Mouse (Mus musculus): ENCODE data around the gene Kcnip2.

The Kcnip2 gene

DNA sequence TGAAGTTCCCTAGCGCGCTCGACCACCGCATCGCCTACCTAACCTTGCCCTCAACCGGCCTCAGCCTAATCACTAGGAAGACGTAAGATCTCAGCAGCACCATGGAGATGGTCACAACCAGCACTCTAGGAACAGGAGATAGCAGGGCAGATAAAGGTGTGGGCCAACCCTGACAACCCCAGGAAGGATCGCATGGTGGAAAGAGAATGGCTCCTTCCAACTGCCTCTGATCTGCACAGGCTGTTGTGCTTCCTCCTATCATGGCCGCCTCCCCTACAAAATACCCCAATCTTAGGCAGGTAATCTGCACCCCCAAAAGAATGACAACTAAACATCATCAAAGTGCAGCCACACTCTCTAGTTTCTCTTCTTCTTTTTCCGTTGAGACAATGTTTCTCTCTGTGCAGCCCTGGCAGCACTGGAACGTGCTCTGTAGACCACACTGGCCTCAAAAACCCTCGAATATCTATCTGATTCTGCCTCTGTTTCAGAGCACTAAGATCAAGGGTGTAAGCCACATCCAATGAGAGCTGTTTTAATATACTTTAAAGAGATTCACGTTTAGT, 35.4 kb downstream of the Kcnip2 start:
- DNase-seq, result no peak

DNA sequence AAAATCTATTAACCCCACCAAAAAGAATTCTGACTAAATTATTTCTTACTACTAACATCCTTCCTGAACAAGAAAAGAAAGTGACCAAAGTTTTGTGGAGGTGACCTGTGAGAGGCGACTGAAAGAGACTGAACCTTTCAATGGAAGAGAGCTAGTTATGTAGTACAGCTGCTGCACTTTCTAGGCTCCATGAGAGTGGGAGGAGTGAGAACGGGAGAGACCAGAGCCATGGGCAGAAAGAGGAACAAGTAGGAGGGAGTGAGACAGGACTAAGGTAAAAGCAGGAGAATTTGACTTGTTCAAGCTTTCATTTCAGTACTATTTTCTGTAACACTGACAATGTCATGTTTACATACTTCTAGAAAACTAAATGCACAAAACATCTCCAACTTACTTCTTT, 40.4 kb downstream of the Kcnip2 start:
- no peak for DNase-seq

DNA sequence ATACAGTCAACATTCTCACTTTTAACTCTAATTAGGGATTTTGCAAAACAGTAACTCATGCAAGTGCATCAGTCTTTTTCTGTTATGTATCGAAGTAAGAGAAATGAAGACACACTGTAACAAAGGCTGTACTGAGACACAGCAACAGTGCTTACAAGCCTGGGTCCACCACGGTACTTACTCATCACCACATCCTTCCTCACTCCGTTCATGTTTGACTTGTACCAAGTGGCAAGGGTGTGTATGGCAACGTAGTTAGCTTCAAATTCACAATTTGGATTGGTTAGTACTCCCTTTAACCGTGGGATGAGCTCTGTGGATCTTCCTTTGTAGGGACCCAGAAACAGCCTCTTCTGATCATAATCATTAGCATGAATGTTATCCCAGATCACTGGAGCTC, 44.4 kb downstream of the Kcnip2 start:
- no peak for DNase-seq

DNA sequence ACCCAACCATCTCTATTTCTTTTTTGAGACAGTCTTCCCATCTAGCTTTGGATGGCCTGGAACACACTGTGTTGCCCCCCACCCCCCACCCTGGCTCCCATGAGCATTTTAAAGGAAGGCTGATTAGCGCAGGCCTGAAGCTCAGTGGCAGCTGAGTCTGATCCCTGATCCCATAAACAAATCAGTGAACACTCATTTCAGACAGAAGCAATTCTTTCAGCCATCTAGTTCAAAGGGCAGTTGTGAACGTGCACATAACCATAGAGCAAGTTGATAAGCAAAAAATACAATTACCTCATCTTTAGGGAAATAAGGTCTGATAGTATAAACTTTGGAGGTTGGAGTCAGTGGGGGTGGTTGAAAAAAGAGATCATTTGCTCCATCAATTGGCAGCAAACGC, 55.1 kb downstream of the Kcnip2 start:
- no peak for DNase-seq

DNA sequence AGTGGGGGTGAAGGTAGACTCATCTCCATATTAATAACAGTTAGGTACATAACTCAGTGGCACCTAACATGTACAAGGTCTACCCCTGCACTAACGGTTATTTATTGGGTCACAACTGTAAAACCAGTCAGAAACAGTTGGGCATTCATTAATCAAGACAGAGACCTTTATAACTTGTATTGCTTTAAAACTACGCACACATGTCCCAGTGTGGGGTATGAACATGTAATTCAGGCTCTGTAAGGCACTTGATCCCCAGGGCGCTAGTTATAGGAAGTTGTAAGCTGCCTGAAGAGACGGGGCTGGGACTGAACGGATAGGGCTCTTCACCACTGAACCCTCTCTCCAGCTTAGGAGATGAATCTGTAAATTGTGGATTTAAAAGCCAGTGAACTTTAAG, 57.2 kb downstream of the Kcnip2 start:
- no peak for DNase-seq

DNA sequence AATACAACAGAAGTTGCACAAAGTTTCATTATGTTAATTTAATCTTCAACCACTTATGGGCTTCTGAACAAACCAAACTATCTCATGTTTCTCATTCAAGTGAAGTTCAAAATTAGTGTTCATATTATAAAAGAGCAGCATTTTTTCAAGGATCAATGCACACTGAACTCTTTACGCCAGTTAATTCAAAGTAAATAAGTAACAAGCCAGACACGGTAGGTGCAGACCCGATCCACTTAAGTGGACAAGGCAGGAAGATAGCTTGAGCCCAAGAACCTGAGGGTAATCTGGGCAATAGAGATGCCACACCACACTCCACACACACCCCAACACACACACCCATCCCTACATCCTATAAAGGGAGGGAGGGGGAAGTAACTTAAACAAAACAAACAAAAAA, 62.3 kb downstream of the Kcnip2 start:
- no peak for DNase-seq

DNA sequence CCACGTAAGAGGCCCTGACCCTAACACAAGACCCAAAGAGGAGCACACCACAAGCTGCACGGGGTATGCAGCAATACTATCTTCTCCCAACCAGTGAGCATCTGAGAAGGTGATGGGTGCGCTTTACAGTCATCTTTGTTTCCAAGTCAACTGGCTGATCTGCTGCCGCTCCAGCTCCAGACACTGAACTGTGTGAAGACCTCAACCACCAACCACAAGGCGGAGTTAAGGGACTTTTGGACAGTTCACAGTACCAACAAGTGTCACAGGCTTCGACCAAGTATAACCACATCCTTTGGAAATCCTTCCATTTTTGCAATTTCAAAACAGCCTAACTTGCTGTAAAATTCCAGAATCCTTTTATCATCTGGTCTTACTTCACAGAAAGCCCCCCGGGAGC, 64.0 kb downstream of the Kcnip2 start:
- DNase-seq, result no peak

DNA sequence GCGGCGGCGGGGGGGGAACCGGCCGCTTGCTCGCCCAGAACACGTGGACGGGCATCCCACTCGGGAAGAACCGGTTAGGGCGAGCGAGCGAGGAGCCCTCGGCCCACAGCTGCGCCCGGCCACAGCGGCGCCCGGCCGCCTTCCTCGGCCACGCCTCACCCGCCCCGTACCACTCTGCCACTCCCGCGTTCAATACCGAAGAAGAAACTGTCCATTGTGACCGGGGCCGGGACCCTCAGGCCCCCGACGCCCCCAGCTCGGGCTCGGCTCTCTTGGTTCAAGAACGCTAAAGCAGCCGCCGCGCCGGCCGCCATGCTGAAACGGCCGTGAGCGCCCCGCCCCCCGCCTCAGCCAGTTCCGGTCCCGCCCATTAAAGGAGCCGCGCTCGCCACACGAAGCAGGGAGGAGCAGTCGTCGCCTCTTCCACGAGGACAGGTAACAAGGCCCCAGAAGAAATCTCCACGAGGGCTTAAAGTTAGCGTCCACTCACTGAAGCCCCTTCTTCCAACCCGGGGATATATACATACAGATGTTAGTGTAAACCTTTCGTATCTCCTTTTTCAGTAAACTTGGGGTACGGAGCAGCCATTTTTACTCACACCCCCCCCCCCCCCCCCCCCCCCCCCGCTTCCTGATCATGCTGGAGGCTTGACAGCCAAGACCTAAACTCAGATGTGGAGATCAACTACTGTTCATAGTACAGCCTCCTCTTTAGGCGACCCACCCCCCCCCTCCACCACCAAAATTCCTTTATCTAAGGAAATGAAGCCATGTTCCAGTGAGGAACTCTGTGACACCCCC, 66.4 kb downstream of the Kcnip2 start, which contains the start of gene Npm3:
Npm3 (minus strand) TSS at position 349 of the 801 bp plus-strand sequence.
- peak; percentile 95 for DNase-seq

DNA sequence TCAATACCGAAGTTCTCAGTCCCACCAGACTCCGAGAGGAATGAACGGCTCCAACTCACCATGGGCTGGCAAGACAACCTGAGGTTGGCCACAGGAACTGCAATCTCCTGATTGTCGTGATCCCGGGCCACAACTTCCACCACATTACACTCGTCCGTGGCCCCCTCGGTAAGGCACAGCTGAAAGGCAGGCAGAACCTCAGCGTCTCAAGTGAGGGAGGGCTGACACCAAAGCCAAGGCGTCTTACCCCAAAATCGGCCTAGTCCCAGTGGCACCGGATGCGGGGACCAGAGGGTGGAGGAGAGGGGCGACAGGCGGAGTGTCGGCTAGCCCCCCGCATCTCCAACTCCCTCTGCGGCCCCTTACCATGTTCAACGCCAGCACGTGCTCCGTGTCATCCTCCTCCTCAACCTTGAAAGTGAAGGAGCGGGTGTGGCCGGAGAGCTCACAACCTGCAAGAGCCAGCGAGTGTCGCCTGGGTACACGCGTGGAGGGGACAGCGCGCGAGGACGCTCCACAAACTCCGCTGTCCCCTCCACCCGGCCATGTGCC, 67.1 kb downstream of the Kcnip2 start:
- peak; percentile 74 for DNase-seq

DNA sequence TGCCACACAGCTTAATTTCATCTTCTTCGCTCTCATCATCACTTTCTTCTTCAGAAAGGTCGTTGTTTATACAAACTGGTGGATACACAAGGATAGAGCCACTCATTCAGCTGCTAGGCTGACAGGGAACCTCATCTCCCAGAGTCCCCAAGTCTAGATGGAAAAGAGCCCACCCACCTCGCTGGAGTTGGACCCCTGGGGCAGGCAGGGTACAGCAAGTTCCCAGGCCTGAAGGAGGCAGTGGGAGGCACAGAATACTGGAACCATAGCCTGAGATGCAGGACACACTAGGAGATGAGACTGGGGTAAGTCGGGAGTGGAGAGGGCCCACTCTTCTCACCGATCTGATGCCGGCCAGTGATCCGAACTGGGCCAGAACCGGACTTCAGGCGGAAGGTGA, 67.7 kb downstream of the Kcnip2 start:
- DNase-seq, result no peak

DNA sequence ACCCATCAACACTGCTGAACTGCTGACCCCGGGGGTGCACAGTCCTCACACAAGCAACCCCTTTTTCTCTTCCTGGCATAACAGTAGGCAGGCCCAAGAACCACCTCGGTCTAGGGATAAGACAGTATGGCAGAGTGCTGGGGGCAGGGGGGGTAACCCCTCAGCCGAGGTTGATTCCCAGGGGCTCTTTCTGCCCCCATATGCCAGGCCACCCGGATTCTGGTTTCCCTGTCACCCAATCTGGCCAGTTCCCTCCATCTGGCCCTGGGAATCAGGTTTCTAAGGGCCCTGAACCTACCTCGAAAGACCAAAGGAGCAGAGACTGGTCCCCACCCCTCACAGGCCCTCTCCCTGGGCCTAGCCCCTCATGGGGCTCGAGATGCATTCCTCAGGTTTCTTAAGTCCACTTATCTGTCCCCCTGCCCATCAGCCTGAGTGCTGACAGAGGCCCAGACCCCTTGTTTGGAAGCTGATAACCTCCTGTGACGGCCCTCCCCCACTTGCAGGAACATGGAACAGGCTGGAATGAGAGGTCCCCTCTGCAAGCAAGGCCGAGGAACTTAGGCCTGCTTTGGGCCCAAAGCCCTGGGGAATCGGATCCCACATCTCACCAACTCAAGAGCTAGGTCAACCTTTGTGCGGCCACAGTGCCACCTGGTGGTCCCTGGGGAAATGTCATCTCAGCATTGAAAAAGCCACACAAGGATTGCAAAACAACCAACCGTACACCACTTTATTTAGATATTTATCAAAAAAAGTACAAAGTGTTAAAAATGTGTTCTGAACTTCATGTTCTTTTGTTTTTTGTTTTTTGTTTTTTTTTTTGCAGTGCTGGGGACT, 68.6 kb downstream of the Kcnip2 start:
- peak; percentile 94 for DNase-seq

DNA sequence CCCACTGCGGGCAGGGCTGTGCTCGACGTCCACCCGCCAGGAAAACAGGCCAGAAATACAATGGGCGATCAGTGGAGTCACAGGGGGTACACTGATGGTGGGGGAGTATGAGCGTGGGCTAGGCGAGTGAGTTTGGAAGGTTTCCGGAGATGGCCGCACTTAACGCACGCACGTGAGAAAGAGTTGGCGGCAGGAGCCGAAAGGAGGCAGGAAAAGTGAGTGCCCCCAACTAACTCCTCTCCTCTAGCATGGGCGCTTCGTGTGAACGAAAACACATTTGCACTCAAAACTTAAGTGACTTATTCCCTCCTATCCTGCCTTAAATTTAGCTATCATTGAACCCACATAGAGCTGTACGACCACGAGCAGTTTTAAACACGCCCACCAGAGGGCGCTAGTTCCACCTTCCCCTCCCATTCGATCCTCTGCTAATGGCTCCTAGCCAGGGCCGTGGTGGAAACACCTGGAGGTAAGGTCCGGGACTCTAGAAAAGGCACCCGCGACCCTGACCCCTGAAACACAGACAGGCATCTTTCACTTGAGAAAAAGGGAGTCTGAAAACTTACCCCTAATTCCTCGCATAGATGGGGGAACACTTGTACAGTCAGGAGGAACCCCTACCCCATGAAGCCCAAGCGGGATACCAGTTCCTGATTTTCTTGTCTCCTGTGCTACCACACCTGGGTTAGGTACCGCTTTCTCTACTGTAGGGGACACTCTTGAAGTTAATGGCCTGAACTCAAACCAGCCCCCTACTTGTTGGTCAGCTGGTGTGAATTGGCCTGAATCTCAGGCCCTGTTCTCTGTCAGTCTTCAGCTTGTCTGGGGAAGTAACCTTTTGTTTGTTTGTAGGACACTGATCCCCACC, 69.5 kb downstream of the Kcnip2 start:
- peak; percentile 86 for DNase-seq

DNA sequence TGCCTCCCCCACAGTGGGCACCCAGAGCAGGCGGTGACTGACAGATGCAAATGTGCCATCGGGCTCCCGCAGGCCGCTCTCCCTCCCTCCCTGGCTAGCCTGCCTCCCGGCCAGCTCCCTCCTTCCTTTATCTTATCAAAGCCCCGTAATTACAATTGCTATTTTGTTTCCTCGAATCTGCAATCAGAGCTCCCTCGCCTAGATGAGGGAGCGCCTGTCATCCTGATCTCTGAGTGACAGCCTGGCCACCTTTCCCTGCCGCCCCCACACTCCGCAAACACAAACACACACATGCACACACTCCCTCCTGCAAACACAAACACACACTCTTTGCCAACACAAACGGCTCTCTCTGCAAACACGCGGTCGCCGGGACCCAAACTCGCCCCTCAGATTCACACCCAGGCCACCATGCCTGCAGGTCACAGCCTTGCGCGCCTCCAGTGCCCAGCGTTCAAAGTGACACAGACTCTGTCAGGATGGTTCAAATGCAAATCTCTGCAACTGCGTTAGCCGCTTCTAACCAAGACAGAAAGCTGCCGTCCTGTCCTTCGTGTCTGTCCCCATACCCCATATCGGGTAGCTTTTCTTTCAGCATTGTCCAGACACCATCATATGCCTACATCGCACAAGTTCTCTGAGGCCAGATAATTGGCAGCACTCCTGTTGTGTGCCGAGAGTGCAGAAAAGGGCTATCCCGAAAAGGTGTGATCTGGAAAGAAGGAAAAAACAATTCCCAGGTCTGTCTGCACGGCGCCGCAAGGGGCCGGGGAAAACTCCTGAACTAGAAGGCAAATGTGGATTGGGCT, 70.3 kb downstream of the Kcnip2 start:
- DNase-seq, result no peak

DNA sequence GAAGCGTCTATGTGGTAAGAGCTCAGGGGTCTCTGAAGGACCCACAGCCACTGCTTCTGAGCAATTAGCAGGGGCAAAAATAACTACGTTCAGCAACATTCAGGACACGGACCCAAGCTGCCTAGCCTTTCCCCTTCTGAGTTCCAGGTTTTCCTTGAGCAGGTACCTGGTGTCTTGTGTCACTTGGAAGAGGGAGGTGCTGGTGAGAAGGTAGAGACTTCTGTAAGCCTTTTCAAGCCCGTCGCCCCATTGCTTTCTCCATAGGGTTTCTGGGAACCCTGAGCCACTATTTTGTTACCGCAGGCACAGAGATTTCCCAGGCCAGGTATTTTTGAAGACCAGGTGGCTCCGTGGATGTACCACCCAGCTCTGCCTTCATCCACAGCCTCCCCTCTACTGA, 72.2 kb downstream of the Kcnip2 start:
- DNase-seq, result no peak

DNA sequence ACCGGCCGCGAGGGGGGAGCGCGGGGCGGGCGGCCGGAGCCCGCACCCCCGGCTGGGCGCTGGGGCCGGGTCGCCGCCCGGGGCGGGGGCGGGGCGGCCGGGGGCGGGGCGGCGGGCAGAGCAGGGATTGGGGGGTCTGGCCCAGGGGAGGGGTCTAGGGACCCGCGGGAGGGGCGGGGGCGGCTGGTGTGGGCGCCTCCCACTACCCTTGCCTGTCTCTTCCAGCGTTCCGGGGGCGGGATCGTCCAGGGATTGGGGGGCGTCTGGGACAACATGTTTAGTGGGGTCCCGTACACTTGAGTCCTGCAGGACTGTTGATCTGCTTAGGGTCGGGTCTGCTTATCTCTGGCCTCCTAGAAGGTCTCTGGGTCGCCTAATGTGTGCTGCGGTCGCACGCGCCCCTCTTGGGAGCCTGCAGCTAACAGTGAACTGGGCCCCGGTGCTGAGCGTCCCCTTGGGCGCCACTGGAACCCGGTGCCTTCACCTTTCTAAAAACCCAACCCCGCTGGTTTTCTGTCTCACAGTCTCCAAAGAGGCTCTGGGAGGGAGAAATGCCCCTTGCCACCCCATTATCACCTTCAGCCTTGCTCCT, 72.8 kb downstream of the Kcnip2 start:
- no peak for DNase-seq

DNA sequence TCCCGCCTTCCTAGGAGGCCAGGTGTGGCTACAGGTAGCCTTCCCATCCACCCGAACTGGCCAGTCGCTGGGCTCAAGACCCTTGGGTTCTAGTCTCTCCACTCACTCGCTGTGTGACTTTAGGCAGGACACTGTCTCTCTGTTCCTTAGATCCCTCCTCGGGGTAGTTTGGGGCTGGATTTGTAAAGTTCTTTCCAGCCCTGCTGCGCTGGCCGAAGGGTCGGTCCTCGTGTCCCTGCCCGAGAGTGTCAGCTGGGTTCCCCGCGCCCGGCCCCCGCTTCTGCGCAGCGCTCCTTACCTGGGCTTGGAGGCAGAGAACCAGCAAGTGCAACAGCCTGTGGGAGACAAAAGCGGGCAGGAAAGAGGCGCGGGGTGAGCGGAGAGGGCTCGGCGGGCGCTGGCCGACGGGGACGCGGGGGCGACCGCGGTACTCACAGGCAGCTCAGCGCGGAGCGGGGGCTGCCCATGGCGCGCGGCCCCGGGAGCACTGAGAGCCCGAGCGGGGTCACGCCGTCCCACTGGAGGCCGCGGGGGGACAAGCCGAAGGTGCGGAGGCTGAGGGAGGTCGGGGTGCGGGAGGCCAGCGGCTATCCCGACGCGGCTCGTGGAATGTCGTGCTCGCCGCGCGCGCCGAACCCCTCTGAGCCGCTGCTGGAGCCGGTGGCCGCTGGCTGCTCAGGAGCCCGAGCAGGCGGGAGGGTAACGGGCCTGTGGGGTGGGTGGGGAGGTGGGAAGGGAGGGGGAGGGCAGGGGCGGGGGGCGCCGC, 73.5 kb downstream of the Kcnip2 start, which contains the start of gene Fgf8:
Fgf8 (minus strand) TSS at position 698 of the 766 bp plus-strand sequence.
- peak; percentile 60 for DNase-seq
